Comparison of ENCODE assay signal across 9 mouse cellular contexts in the genomic region with DNA sequence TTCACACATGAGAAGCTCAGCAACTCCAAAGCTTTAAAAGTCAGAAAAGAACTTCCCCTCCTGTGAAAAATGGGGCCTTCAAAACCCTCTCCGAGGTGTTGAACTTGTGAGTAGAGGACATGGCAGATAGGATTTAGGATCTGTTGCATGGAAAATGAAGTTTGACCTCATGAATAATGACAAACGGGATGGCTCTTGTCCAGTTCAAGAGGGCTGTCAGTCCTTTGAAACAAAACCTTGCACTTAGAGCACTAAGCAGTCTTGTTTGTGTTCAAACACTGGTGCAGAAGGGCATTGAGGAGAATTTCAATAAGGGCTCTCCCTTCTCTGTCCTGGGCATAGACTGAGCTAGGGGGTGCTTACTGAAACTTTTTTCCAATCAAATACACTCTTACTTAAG.
"Had no signal": no experiment of that assay in that cellular context is flagged by ENCODE, and none has a peak within 500 bp of the region (broad histone marks: within the 10 kb centered on the region; RNA-seq: fewer than 3 reads in every experiment).

No protein-coding gene starts in this region.

- ATAC-seq: intestine, postnatal 0 days; lung, postnatal 0 days had no signal

- H3K4me3 ChIP-seq: left cerebral cortex, adult 2 months; liver, embryonic 13.5 days had no signal

- H3K4me2 ChIP-seq: liver, embryonic 13.5 days; lung, embryonic 14.5 days had no signal

- H3K9ac ChIP-seq: liver, embryonic 13.5 days; lung, embryonic 14.5 days had no signal

- H3K9me3 ChIP-seq: liver, embryonic 13.5 days had no signal

- DNase-seq: layer of hippocampus, postnatal 36 days; liver, embryonic 13.5 days; lung, embryonic 14.5 days; midbrain, embryonic 14.5 days; thymus, postnatal 25 days had no signal

- H3K36me3 ChIP-seq: liver, embryonic 13.5 days had no signal

- H3K27ac ChIP-seq: kidney, postnatal 0 days; left cerebral cortex, adult 2 months; liver, embryonic 13.5 days had no signal
